Mouse (Mus musculus) midbrain, embryonic 14.5 days (tissue): ENCODE data around the gene Eif3i. TPM values are rescaled to one million over a fixed set of nuclear protein-coding genes. Genes with fewer than 3 reads are reported as not detected.
A peak's percentile ranks its signal among the peaks of the same experiment; 100 is the strongest.

ENCODE experiments used
- ATAC-seq: fragments of 200-750 bp; cut with Nextera tagmentation; 2 replicates; pipeline ENCODE4 v1.8.0; 2017; ENCODE audit warnings: moderate number of reproducible peaks, moderate library complexity; ENCODE audit not compliant: low FRiP score, low TSS enrichment
- DNase-seq: peaks from one replicate; pipeline ENCODE4 v3.0.0-alpha.2; 2015
- H3K27ac ChIP-seq: fragments of 300-500 bp; sonication (generic); replicated peaks from 2 replicates; pipeline ENCODE4 v1.5.1; 2014; ENCODE audit warnings: mild to moderate bottlenecking, low read depth, low read length, moderate library complexity
- H3K27me3 ChIP-seq: fragments of 300-500 bp; sonication (generic); 2 replicates; pipeline ENCODE4 v1.6.1; 2014; ENCODE audit warnings: low read length, control low read depth, mixed read lengths; ENCODE audit not compliant: control insufficient read depth, insufficient read depth
- H3K36me3 ChIP-seq: fragments of 300-500 bp; sonication (generic); 2 replicates; pipeline ENCODE4 v1.6.1; 2014; ENCODE audit warnings: low read length, control low read depth; ENCODE audit not compliant: control insufficient read depth, insufficient read depth
- H3K4me1 ChIP-seq: fragments of 300-500 bp; sonication (generic); 2 replicates; pipeline ENCODE4 v1.6.1; 2014; ENCODE audit warnings: mild to moderate bottlenecking, antibody characterized with exemption, low read length, control low read depth; ENCODE audit not compliant: control insufficient read depth, insufficient read depth
- H3K4me2 ChIP-seq: fragments of 300-500 bp; sonication (generic); 2 replicates; pipeline ENCODE4 v1.6.1; 2014; ENCODE audit warnings: mild to moderate bottlenecking, low read length, moderate library complexity
- H3K4me3 ChIP-seq: fragments of 300-500 bp; sonication (generic); replicated peaks from 2 replicates; pipeline ENCODE4 v1.5.1; 2014; ENCODE audit warnings: low read depth, low read length
- H3K9ac ChIP-seq: fragments of 300-500 bp; sonication (generic); replicated peaks from 2 replicates; pipeline ENCODE4 v1.6.1; 2014; ENCODE audit warnings: mild to moderate bottlenecking, low read length, moderate library complexity
- H3K9me3 ChIP-seq: fragments of 300-500 bp; sonication (generic); 2 replicates; pipeline ENCODE4 v1.6.1; 2016; ENCODE audit warnings: low read length, control low read depth, mixed read lengths; ENCODE audit not compliant: control insufficient read depth
- WGBS: fragments of 180-500 bp; shearing (Covaris S2); extraction: QIAGEN DNeasy Blood & Tissue Kit; methylation state at CpG from one replicate; pipeline ENCODE4 v1.1.7; 2014; 5-methylcytosine and 5-hydroxymethylcytosine counted together
- polyA plus RNA-seq: library from polyadenylated mRNA; unstranded; fragments of >200 nt; fragmentation: Nextera tagmentation; extraction: Ambion mirVana; gene quantifications from 2 replicates; pipeline ENCODE4 v1.2.1, GENCODE M21; 2014

Eif3i gene
- polyA plus RNA-seq, 1 experiment from 2014 or later, result 232 TPM

DNA sequence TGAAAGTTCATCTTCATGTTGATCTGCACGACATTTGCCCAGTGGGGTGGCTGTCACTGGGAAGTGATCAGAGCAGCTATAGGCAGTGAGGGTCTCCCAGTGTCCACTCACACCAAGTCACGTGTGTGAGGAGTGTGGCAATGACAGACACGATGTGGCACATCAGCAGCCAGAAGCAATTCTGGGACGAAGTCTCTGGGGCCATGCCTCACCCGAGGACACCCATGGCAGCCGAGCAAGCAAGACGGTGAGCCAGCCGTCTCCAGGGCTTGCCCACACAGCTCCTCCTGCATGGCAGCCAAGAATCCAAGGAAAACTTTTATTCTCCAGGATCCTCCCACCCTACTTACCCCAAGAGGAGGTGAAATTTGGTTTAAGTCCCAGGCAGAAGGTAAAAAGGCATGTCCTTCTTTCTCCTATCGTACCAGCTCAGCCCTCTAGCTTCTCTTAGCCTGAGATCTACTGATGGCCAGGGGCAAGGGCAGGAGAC, 15.4 kb upstream of the Eif3i start:
- Histone ChIP-seq H3K27me3 (no peaks in the 10 kb centered on the region), H3K27ac (no peak overlapping the region), H3K4me2 (no peak overlapping the region), H3K9me3 (no peaks in the 10 kb centered on the region), H3K9ac (no peak overlapping the region), H3K36me3 (peaks cover 14% of the 10 kb centered on the region; the same call in 1 of the 2 replicates), H3K4me1 (peaks cover 8% of the 10 kb centered on the region), H3K4me3 (no peak overlapping the region)
- no peak for ATAC-seq
- no peak for DNase-seq
- 88% methylated on average over 9 of the region's 9 CpGs for WGBS

- ATAC-seq (no peak), DNase-seq (peak; percentile 30)
- H3K27me3 ChIP-seq, result no peaks in the 10 kb centered on the region
- no peak within 1 kb of the TSS for H3K27ac ChIP-seq
- H3K4me1 ChIP-seq, result peaks cover 8% of the 10 kb centered on the region
- 87% methylated on average over 6 of the region's 6 CpGs for WGBS
- H3K4me3 ChIP-seq, result no peak within 1 kb of the TSS
- peaks cover 25% of the 10 kb centered on the region for H3K36me3 ChIP-seq
- no peak within 1 kb of the TSS for H3K4me2 ChIP-seq
- no peaks in the 10 kb centered on the region for H3K9me3 ChIP-seq
- no peak within 1 kb of the TSS for H3K9ac ChIP-seq
Measured at GRCm38 (mm10) chr4:129614093-129614492, 13.6 kb upstream of the Eif3i start, which contains the start of gene Dcdc2b. Gene Dcdc2b, minus strand, starts transcription at chr4:129614257.

DNA sequence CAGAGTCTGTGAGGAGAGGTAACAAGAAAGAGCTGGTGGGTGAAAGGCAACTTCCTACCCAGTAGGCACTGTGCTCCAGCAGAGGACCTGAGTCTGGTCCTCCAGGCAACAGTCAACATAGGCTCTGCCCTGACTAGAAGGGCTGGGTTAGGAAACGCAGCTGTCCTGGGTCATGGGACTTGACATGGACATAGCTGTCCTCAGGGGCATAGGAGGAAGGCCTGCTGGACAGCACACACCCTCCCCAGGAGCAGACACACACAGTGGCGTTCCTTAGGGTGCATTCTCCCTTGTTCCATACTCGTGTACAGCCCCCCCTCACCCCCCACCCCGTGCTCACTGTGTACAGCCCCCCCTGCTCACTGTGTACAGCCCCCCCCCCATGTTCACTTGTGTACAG, 10.0 kb upstream of the Eif3i start:
- WGBS, result 80% methylated on average over 4 of the region's 4 CpGs
- Histone ChIP-seq H3K4me3 (no peak overlapping the region), H3K4me1 (no peaks in the 10 kb centered on the region), H3K27me3 (no peaks in the 10 kb centered on the region), H3K36me3 (peaks cover 35% of the 10 kb centered on the region), H3K4me2 (no peak overlapping the region), H3K9me3 (no peaks in the 10 kb centered on the region), H3K9ac (no peak overlapping the region), H3K27ac (no peak overlapping the region)
- ATAC-seq (no peak), DNase-seq (no peak)

GRCm38 (mm10) chr4:129610026-129610425, 9.6 kb upstream of the Eif3i start:
- H3K4me1 ChIP-seq, result no peaks in the 10 kb centered on the region

GRCm38 (mm10) chr4:129609139-129609631, 8.7 kb upstream of the Eif3i start:
- no peak overlapping the region for H3K4me2 ChIP-seq
- no peaks in the 10 kb centered on the region for H3K4me1 ChIP-seq
- no peak overlapping the region for H3K4me3 ChIP-seq
- 84% methylated on average over 12 of the region's 12 CpGs for WGBS
- H3K9ac ChIP-seq, result no peak overlapping the region
- H3K9me3 ChIP-seq, result no peaks in the 10 kb centered on the region
- no peak overlapping the region for H3K27ac ChIP-seq
- no peaks in the 10 kb centered on the region for H3K27me3 ChIP-seq
- ATAC-seq, result no peak; the same call in 1 of the 2 replicates
- DNase-seq, result no peak
- peaks cover 45% of the 10 kb centered on the region for H3K36me3 ChIP-seq

More at GRCm38 (mm10) chr4:129610026-129610425, 9.6 kb upstream of the Eif3i start:
- Histone ChIP-seq H3K4me2 (no peak overlapping the region), H3K9ac (no peak overlapping the region), H3K4me3 (no peak overlapping the region), H3K9me3 (no peaks in the 10 kb centered on the region), H3K27me3 (no peaks in the 10 kb centered on the region), H3K36me3 (peaks cover 38% of the 10 kb centered on the region), H3K27ac (no peak overlapping the region)
- 87% methylated on average over 4 of the region's 4 CpGs for WGBS
- ATAC-seq (no peak), DNase-seq (no peak)

DNA sequence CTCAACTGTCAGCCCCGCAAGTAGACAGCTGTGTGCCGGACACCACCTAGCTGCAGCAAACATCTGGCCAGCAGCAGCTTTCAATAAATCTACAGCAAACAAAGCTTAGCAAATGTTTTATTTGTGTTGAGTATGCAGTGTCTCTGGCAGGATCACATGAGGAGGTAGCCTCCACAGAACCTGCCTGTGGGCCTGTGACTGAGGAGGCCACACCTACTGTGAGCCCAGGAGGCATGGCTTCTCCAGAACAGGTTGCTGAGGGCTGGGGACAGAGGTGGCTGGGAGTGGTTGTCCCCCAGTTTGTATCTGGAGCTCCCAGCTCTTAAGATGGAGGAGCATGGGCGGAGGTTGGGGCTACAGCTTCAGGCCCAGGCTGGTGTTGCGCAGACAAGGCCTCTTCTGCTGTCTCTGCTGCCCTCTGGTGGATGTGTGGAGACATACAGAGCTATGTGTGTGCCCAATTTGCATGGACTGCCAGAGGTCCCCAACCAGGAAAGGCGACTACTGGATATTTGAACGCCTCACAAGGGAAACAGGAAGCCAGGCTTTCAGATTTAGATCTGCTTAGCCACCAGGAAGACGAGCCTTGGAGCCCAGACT, 8.1 kb upstream of the Eif3i start:
- H3K9ac ChIP-seq, result no peak overlapping the region
- H3K4me3 ChIP-seq, result no peak overlapping the region
- no peaks in the 10 kb centered on the region for H3K9me3 ChIP-seq
- H3K36me3 ChIP-seq, result peaks cover 52% of the 10 kb centered on the region
- ATAC-seq (peak; percentile 81; the same call in 1 of the 2 replicates), DNase-seq (peak; percentile 93)
- H3K27ac ChIP-seq, result peak overlapping the region; percentile 67
- H3K4me2 ChIP-seq, result no peak overlapping the region
- H3K4me1 ChIP-seq, result no peaks in the 10 kb centered on the region
- WGBS, result 34% methylated on average over 7 of the region's 7 CpGs
- H3K27me3 ChIP-seq, result no peaks in the 10 kb centered on the region

DNA sequence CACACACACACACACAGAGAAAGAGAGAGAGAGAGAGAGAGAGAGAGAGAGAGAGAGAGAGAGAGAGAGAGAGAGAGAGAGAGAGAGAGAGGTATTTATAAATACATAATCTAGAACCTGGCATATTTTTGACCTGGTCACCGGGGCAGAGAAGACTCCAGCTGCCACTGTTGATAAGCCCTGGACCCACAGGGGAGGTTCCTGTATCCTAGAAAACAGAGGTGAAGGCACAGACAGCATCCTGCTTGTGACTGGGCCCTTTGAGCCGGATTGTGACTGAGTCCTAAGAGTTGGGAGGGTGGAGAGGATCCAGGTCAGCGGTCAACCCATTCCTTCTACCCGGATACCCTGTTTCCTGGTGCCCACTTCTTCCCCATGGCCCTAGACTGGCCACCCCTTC, 11.6 kb downstream of the Eif3i start:
- 84% methylated on average over 4 of the region's 4 CpGs for WGBS
- DNase-seq, result no peak
- Histone ChIP-seq H3K36me3 (peaks cover 38% of the 10 kb centered on the region), H3K9me3 (no peaks in the 10 kb centered on the region), H3K4me2 (no peak overlapping the region), H3K4me3 (no peak overlapping the region), H3K27ac (no peak overlapping the region), H3K27me3 (no peaks in the 10 kb centered on the region), H3K4me1 (peaks cover 7% of the 10 kb centered on the region; the same call in 1 of the 2 replicates), H3K9ac (no peak overlapping the region)
- ATAC-seq, result no peak

GRCm38 (mm10) chr4:129586943-129587342, 13.5 kb downstream of the Eif3i start:
- no peak overlapping the region for H3K4me2 ChIP-seq
- ATAC-seq (no peak), DNase-seq (no peak)
- H3K4me1 ChIP-seq, result peaks cover 7% of the 10 kb centered on the region; the same call in 1 of the 2 replicates
- H3K9ac ChIP-seq, result no peak overlapping the region
- no peak overlapping the region for H3K27ac ChIP-seq
- WGBS, result 31% methylated on average over 1 of the region's 1 CpGs
- H3K4me3 ChIP-seq, result no peak overlapping the region
- H3K9me3 ChIP-seq, result no peaks in the 10 kb centered on the region
- H3K27me3 ChIP-seq, result no peaks in the 10 kb centered on the region
- peaks cover 19% of the 10 kb centered on the region for H3K36me3 ChIP-seq

GRCm38 (mm10) chr4:129585773-129586172, 14.7 kb downstream of the Eif3i start:
- peaks cover 7% of the 10 kb centered on the region for H3K36me3 ChIP-seq
- no peaks in the 10 kb centered on the region for H3K9me3 ChIP-seq
- ATAC-seq (no peak), DNase-seq (no peak)
- no peak overlapping the region for H3K4me3 ChIP-seq
- H3K27me3 ChIP-seq, result no peaks in the 10 kb centered on the region
- H3K4me1 ChIP-seq, result peaks cover 7% of the 10 kb centered on the region; the same call in 1 of the 2 replicates
- WGBS, result 82% methylated on average over 9 of the region's 9 CpGs
- no peak overlapping the region for H3K4me2 ChIP-seq
- no peak overlapping the region for H3K27ac ChIP-seq
- H3K9ac ChIP-seq, result no peak overlapping the region
